In the genomic region with DNA sequence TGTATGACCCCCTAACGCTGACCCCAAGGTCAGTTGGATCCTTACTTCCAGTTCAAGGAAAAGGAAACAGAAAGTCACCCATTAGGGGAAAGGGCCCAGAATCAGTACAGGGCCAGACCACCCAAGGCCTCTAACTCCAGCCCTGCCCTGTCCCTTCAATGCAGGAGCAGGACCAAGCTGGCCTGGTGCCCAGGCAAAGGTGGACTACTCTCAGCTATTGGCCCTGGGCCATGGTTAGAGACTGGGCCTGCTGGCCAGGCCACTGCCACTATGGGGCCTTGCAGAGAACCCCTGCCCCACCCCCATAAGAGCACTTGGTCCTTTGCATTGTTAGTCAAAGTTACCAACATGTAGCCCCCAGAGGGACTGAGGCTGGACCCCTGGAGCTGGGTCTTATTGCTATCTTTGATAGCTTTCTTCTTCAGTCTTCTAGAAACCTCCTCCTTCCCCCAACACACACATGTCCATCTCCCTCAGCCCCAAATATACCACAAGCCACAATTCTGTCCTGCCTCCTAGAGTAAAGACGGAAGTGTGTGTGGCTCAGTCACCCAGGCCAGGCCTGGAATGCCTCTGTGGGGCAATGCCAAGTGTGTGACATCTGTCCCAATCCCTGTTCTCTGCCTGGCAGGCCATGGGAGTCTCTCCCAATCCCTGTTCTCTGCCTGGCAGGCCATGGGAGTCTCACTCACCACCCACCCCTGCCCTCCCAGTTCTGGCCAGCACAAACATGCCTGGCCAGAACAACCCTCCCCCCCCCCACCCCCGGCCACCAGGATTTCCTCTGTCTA, we compare ENCODE assay signal across 10 mouse cellular contexts. TPM values are rescaled to one million over a fixed set of nuclear protein-coding genes. Genes with fewer than 3 reads are reported as not detected.
A peak's percentile ranks its signal among the peaks of the same experiment; 100 is the strongest.
DNase-seq lines count a peak whose midpoint lies in the region; ATAC-seq and TF ChIP-seq lines count a peak whose summit lies in the region.
"Had no signal": no experiment of that assay in that cellular context is flagged by ENCODE, and none has a peak within 500 bp of the region (broad histone marks: within the 10 kb centered on the region; RNA-seq: fewer than 3 reads in every experiment).

No protein-coding gene starts in this region.

- no peaks in the 10 kb centered on the region for H3K36me3 ChIP-seq in heart, adult 2 months (ENCODE audit: control insufficient read depth, insufficient read depth, low read length)
- H3K36me3 ChIP-seq in heart, embryonic 12.5 days: no peaks in the 10 kb centered on the region
- H3K36me3 ChIP-seq in E14TG2a.4 (ENCODE audit: insufficient read depth, low read length): peaks cover 90% of the 10 kb centered on the region
- no peaks in the 10 kb centered on the region; the same call in 1 of the 2 replicates for H3K36me3 ChIP-seq in limb, embryonic 10.5 days

- TF ChIP-seq CTCF in heart, adult 2 months (IDR thresholded peaks at IDR 0.05): no peak
- no peak for TF ChIP-seq CTCF in E14TG2a.4 (conservative IDR thresholded peaks at IDR 0.05; ENCODE audit: low read length)

- ATAC-seq in heart, embryonic 12.5 days (ENCODE audit: insufficient number of reproducible peaks, low FRiP score): no peak
- ATAC-seq in monocyte, adult 5-6 weeks (replicated peaks; ENCODE audit: insufficient number of reproducible peaks, low FRiP score, low TSS enrichment, poor library complexity, severe bottlenecking): no peak
- no peak for ATAC-seq in activated CD4-positive, CD25-positive, alpha-beta regulatory T cell, adult 4 months
- ATAC-seq: forebrain, embryonic 14.5 days had no signal

- DNase-seq in heart, adult 2 months: peak; percentile 54 to 64
- DNase-seq in cerebellum, adult 9-11 months: peak; percentile 83
- DNase-seq in kidney, postnatal 10 days: peak; percentile 81
- DNase-seq in limb, embryonic 10.5 days (ENCODE audit: low spot score): no peak

- H3K9ac ChIP-seq in heart, adult 2 months (ENCODE audit: low read depth, low read length): no peak overlapping the region
- H3K9ac ChIP-seq in heart, embryonic 12.5 days: no peak overlapping the region
- H3K9ac ChIP-seq: limb, embryonic 15.5 days had no signal

- H3K4me3 ChIP-seq in heart, adult 2 months: no peak overlapping the region
- no peak overlapping the region for H3K4me3 ChIP-seq in heart, embryonic 12.5 days
- peak overlapping the region; percentile 20; the same call in 1 of the 2 replicates for H3K4me3 ChIP-seq in E14TG2a.4 (replicated peaks; ENCODE audit: low read length)
- H3K4me3 ChIP-seq in limb, embryonic 10.5 days: no peak overlapping the region
- H3K4me3 ChIP-seq: limb, embryonic 15.5 days had no signal

- H3K27ac ChIP-seq in heart, adult 2 months: no peak overlapping the region
- H3K27ac ChIP-seq in heart, embryonic 12.5 days (ENCODE audit: poor library complexity, severe bottlenecking): no peak overlapping the region
- no peak overlapping the region; the same call in 1 of the 2 replicates for H3K27ac ChIP-seq in limb, embryonic 10.5 days
- H3K27ac ChIP-seq: limb, embryonic 15.5 days had no signal

- peaks cover 6% of the 10 kb centered on the region; the same call in 1 of the 2 replicates for H3K4me1 ChIP-seq in heart, adult 2 months (ENCODE audit: control insufficient read depth, insufficient read depth, low read length)
- peaks cover 5% of the 10 kb centered on the region; the same call in 1 of the 2 replicates for H3K4me1 ChIP-seq in heart, embryonic 12.5 days (replicated peaks)
- H3K4me1 ChIP-seq in E14TG2a.4 (replicated peaks; ENCODE audit: low read depth, low read length): peaks cover 59% of the 10 kb centered on the region
- no peaks in the 10 kb centered on the region for H3K4me1 ChIP-seq in limb, embryonic 10.5 days

- H3K4me2 ChIP-seq in heart, embryonic 12.5 days: no peak overlapping the region
- H3K4me2 ChIP-seq: limb, embryonic 15.5 days had no signal

- TF ChIP-seq POLR2A in heart, adult 2 months (IDR thresholded peaks at IDR 0.05; ENCODE audit: insufficient read depth, low read depth, low read length): no peak

- intact Hi-C loops in heart, adult 2 months (cut with DNase I): no loop called here

- H3K9me3 ChIP-seq in heart, embryonic 12.5 days (replicated peaks): no peaks in the 10 kb centered on the region
- no peaks in the 10 kb centered on the region for H3K9me3 ChIP-seq in E14TG2a.4 (ENCODE audit: low read length)
- H3K9me3 ChIP-seq in limb, embryonic 10.5 days (replicated peaks): no peaks in the 10 kb centered on the region
- H3K9me3 ChIP-seq: limb, embryonic 15.5 days had no signal

- no peaks in the 10 kb centered on the region for H3K27me3 ChIP-seq in heart, adult 2 months (ENCODE audit: control insufficient read depth, insufficient read depth, low read length)
- H3K27me3 ChIP-seq in heart, embryonic 12.5 days (replicated peaks): no peaks in the 10 kb centered on the region
- no peaks in the 10 kb centered on the region for H3K27me3 ChIP-seq in E14TG2a.4 (ENCODE audit: insufficient read depth, low read length)
- H3K27me3 ChIP-seq in limb, embryonic 10.5 days (ENCODE audit: low read depth, poor library complexity, severe bottlenecking): no peaks in the 10 kb centered on the region
- H3K27me3 ChIP-seq: limb, embryonic 15.5 days had no signal

- no peak for TF ChIP-seq EP300 in heart, adult 2 months (IDR thresholded peaks at IDR 0.05; ENCODE audit: insufficient read depth, low read depth, low read length)

- H3K79me2 ChIP-seq in heart, adult 2 months (replicated peaks; ENCODE audit: control insufficient read depth, insufficient read depth, low read length): no peaks in the 10 kb centered on the region

- WGBS in heart, adult 2 months: 69% methylated on average over 3 of the region's 3 CpGs
- 82% methylated on average over 3 of the region's 3 CpGs for WGBS in heart, embryonic 12.5 days
- WGBS in limb, embryonic 10.5 days: 93% methylated on average over 3 of the region's 3 CpGs

RNA-seq across cellular contexts. Expression of gene Jade2, which starts 33.3 kb away (rescaled TPM):
- 10 to 100 TPM; 11.3 to 12.4 TPM for total RNA-seq in heart, adult 2 months (2021)
- polyA plus RNA-seq in heart, adult 2 months (2012; rRNA removed): 6.5 and 7.3 TPM in 2 replicates
- polyA plus RNA-seq in heart, embryonic 12.5 days (2016; fragmentation: Nextera tagmentation; extraction: Ambion mirVana): 0.57 and 0.81 TPM in 2 replicates
- total RNA-seq in monocyte, adult 5-6 weeks (2017): 33.1 to 54.1 TPM (median 36.5 TPM) in 3 replicates
- polyA plus RNA-seq in activated CD4-positive, CD25-positive, alpha-beta regulatory T cell, adult 4 months (2017; shearing (Covaris generic)): 10 to 100 TPM; 13.5 to 17.6 TPM
- 0.69 and 0.78 TPM in 2 replicates for polyA plus RNA-seq in limb, embryonic 10.5 days (2016; fragmentation: Nextera tagmentation; extraction: Ambion mirVana)
